8 mouse cellular contexts compared by ENCODE assay signal in genomic region chr13:58148256-58148831, GRCm38 (mm10). TPM values are rescaled to one million over a fixed set of nuclear protein-coding genes. Genes with fewer than 3 reads are reported as not detected.
A peak's percentile ranks its signal among the peaks of the same experiment; 100 is the strongest.
DNase-seq lines count a peak whose midpoint lies in the region; ATAC-seq and TF ChIP-seq lines count a peak whose summit lies in the region.

No protein-coding gene starts in this region.

- no peak for TF ChIP-seq CTCF in small intestine, adult 2 months (IDR thresholded peaks at IDR 0.05; ENCODE audit: extremely low read depth, insufficient read length, insufficient replicate concordance, low read depth, low read length)

- peak overlapping the region; percentile 36 to 50 for H3K4me3 ChIP-seq in heart, embryonic 14.5 days (ENCODE audit: control insufficient read depth in 1 of 2, insufficient read depth in 1 of 2, low read depth in 1 of 2, low read length in 2 of 2)
- peak overlapping the region; percentile 51 for H3K4me3 ChIP-seq in small intestine, adult 2 months (ENCODE audit: low read depth, low read length)

- H3K4me1 ChIP-seq in heart, embryonic 14.5 days (ENCODE audit: control insufficient read depth in 2 of 2, insufficient read depth in 2 of 2, low read length in 2 of 2): peaks cover 0 to 4% of the 10 kb centered on the region in 2 experiments; a peak in 2 of 4 replicates
- H3K4me1 ChIP-seq in small intestine, adult 2 months (ENCODE audit: control insufficient read depth, insufficient read depth, insufficient read length, low read length): peaks cover 2% of the 10 kb centered on the region; the same call in 1 of the 2 replicates

- DNase-seq in frontal cortex, postnatal 10 days (ENCODE audit: low spot score in 2 of 2): no peak
- peak; percentile 70 for DNase-seq in WW6 (ENCODE audit: low read depth, low spot score)
- peak; percentile 85 for DNase-seq in embryo, embryonic 9.5 days (ENCODE audit: extremely low spot score)
- DNase-seq in kidney, postnatal 14 days: peak; percentile 58

- H3K9ac ChIP-seq in heart, embryonic 14.5 days (ENCODE audit: low read length): peak overlapping the region; percentile 47; the same call in 1 of the 2 replicates

- no peaks in the 10 kb centered on the region for H3K36me3 ChIP-seq in heart, embryonic 14.5 days (ENCODE audit: control insufficient read depth, insufficient read depth, low read length)
- no peaks in the 10 kb centered on the region for H3K36me3 ChIP-seq in small intestine, adult 2 months (ENCODE audit: control insufficient read depth, insufficient read depth, low read length)

- peak; percentile 99 for ATAC-seq in frontal cortex, adult (ENCODE audit: low TSS enrichment)
- no peak for ATAC-seq in heart, embryonic 14.5 days (ENCODE audit: insufficient number of reproducible peaks, insufficient read depth, low FRiP score, low read depth)
- ATAC-seq in megakaryocyte progenitor cell, adult 5-6 weeks (replicated peaks; ENCODE audit: poor library complexity): peak; percentile 92

- H3K27me3 ChIP-seq in heart, embryonic 14.5 days (ENCODE audit: control insufficient read depth, insufficient read depth, low read length): peaks cover 4% of the 10 kb centered on the region; the same call in 1 of the 2 replicates
- H3K27me3 ChIP-seq in small intestine, adult 2 months (ENCODE audit: control insufficient read depth, insufficient read depth, low read length): peaks cover 3% of the 10 kb centered on the region; the same call in 1 of the 2 replicates

- H3K9me3 ChIP-seq in heart, embryonic 14.5 days (ENCODE audit: control insufficient read depth, low read length): no peaks in the 10 kb centered on the region

- no peak for TF ChIP-seq POLR2A in small intestine, adult 2 months (IDR thresholded peaks at IDR 0.05; ENCODE audit: low read depth, low read length)

- H3K4me2 ChIP-seq in heart, embryonic 14.5 days (ENCODE audit: low read length): peak overlapping the region; percentile 81

- H3K27ac ChIP-seq in heart, embryonic 14.5 days (replicated peaks in 1 of 2; ENCODE audit: control insufficient read depth in 1 of 2, insufficient read depth in 1 of 2, low read depth in 2 of 2, low read length in 2 of 2): no peak overlapping the region
- no peak overlapping the region for H3K27ac ChIP-seq in small intestine, adult 2 months (ENCODE audit: insufficient read depth, low read depth, low read length)

- under 1% methylated on average over 17 of the region's 17 CpGs for whole genome bisulfite sequencing in heart, embryonic 14.5 days
- WGBS in small intestine, adult 2 months: 2% methylated on average over 17 of the region's 17 CpGs

RNA-seq across cellular contexts. Expression of gene Idnk, which starts 9.1 kb away (rescaled TPM):
- 31.7 and 38.2 TPM in 2 replicates for polyA plus RNA-seq in heart, embryonic 14.5 days (2014; fragmentation: Nextera tagmentation; extraction: Ambion mirVana)
- total RNA-seq in megakaryocyte progenitor cell, adult 5-6 weeks (2015): 46.2 and 52.9 TPM in 2 replicates
- total RNA-seq in megakaryocyte progenitor cell, adult 5-6 weeks (2017): 36.8 and 44.9 TPM in 2 replicates
- polyA plus RNA-seq in small intestine, adult 2 months (2012; rRNA removed): 7.9 and 18.1 TPM in 2 replicates

RNA-seq across cellular contexts. Expression of gene Hnrnpa0, which starts 20.0 kb away (rescaled TPM):
- 23.7 and 26.4 TPM in 2 replicates for polyA plus RNA-seq in heart, embryonic 14.5 days (2014; fragmentation: Nextera tagmentation; extraction: Ambion mirVana)
- total RNA-seq in megakaryocyte progenitor cell, adult 5-6 weeks (2015): 151 and 162 TPM in 2 replicates
- 82.5 and 95.8 TPM in 2 replicates for total RNA-seq in megakaryocyte progenitor cell, adult 5-6 weeks (2017)
- 44.5 and 94.1 TPM in 2 replicates for polyA plus RNA-seq in small intestine, adult 2 months (2012; rRNA removed)

RNA-seq across cellular contexts. Expression of gene Klhl3, which starts 35.0 kb away (rescaled TPM):
- 6.9 and 7.0 TPM in 2 replicates for polyA plus RNA-seq in heart, embryonic 14.5 days (2014; fragmentation: Nextera tagmentation; extraction: Ambion mirVana)
- total RNA-seq in megakaryocyte progenitor cell, adult 5-6 weeks (2015): 3.4 and 5.1 TPM in 2 replicates
- total RNA-seq in megakaryocyte progenitor cell, adult 5-6 weeks (2017): 4.0 and 4.6 TPM in 2 replicates
- 0.33 and 0.43 TPM in 2 replicates for polyA plus RNA-seq in small intestine, adult 2 months (2012; rRNA removed)

Comparison
In these comparisons a context has a peak if more than half of its experiments do, and no peak if none do; other contexts are left out.
1. DNase-seq: peak in WW6 (single experiment), embryo, embryonic 9.5 days (single experiment) and kidney, postnatal 14 days (single experiment); none in frontal cortex, postnatal 10 days (0 of 2).